Mouse (Mus musculus): ENCODE results near the gene Naxd. TPM values are rescaled to one million over a fixed set of nuclear protein-coding genes. Genes with fewer than 3 reads are reported as not detected.

Naxd gene
- total and polyA plus RNA-seq, 3 experiments: 54.8 to 72.3 TPM; not detected in 1

- no peak for TF ChIP-seq MAFK (IDR thresholded peaks at IDR 0.05; ENCODE audit: borderline replicate concordance, low read depth, low read length)
- no peak for TF ChIP-seq POLR2AphosphoS5 (IDR thresholded peaks at IDR 0.05; ENCODE audit: borderline replicate concordance, low read depth, low read length)
Measured at GRCm38 (mm10) chr8:11457278-11457677, 40.0 kb upstream of the Naxd start (continued).

- no peak for DNase-seq (ENCODE audit: low read depth, low spot score)
- Histone ChIP-seq H3K27ac (ENCODE audit: control insufficient read depth, low read depth, low read length) (no peak overlapping the region), H3K4me3 (ENCODE audit: control insufficient read depth in 1 of 2, insufficient read depth in 1 of 2, low read depth in 2 of 2, low read length in 2 of 2) (no peak overlapping the region), H3K27me3 (ENCODE audit: control insufficient read depth in 1 of 2, insufficient read depth in 2 of 2, low read length in 2 of 2) (no peaks in the 10 kb centered on the region), H3K36me3 (ENCODE audit: control insufficient read depth in 1 of 2, insufficient read depth in 2 of 2, low read length in 2 of 2) (peaks cover 0 to 5% of the 10 kb centered on the region in 2 experiments; a peak in 2 of 4 replicates), H3K9ac (ENCODE audit: control insufficient read depth, low read depth, low read length, poor library complexity, severe bottlenecking) (no peak overlapping the region), H3K79me2 (ENCODE audit: control insufficient read depth, insufficient read depth, low read length, poor library complexity) (no peaks in the 10 kb centered on the region), H3K9me3 (replicated peaks; ENCODE audit: insufficient read depth, low read length) (no peaks in the 10 kb centered on the region), H3K4me1 (ENCODE audit: control insufficient read depth in 1 of 2, insufficient read depth in 2 of 2, low read length in 2 of 2) (no peaks in the 10 kb centered on the region)
- no peak for TF ChIP-seq ETS1 (IDR thresholded peaks at IDR 0.05; ENCODE audit: low read depth, low read length)
- TF ChIP-seq CTCF (IDR thresholded peaks at IDR 0.05 in 2 of 3, conservative IDR thresholded peaks at IDR 0.05 in 1 of 3; ENCODE audit: control insufficient read depth in 1 of 3, insufficient read depth in 1 of 3, low read depth in 2 of 3, low read length in 3 of 3, poor library complexity in 1 of 3, severe bottlenecking in 1 of 3): no peak
- TF ChIP-seq SMC3 (IDR thresholded peaks at IDR 0.05; ENCODE audit: low read depth, low read length): no peak
Measured at GRCm38 (mm10) chr8:11457981-11458836, 39.1 kb upstream of the Naxd start.

GRCm38 (mm10) chr8:11459016-11459415 is 38.3 kb upstream of the Naxd start:
- TF ChIP-seq ZNF384 (IDR thresholded peaks at IDR 0.05; ENCODE audit: low read depth, low read length) (no peak), GABPA (IDR thresholded peaks at IDR 0.05; ENCODE audit: low read depth, low read length) (no peak), NRF1 (IDR thresholded peaks at IDR 0.05; ENCODE audit: insufficient read depth, low read depth, low read length, poor library complexity, severe bottlenecking) (no peak), NELFE (IDR thresholded peaks at IDR 0.05; ENCODE audit: low read depth, low read length) (no peak)
- no peak for DNase-seq (ENCODE audit: low read depth, low spot score)
- Histone ChIP-seq H3K79me2 (ENCODE audit: control insufficient read depth, insufficient read depth, low read length, poor library complexity) (no peaks in the 10 kb centered on the region), H3K36me3 (ENCODE audit: control insufficient read depth in 1 of 2, insufficient read depth in 2 of 2, low read length in 2 of 2) (peaks cover 0 to 5% of the 10 kb centered on the region in 2 experiments; a peak in 2 of 4 replicates), H3K9ac (ENCODE audit: control insufficient read depth, low read depth, low read length, poor library complexity, severe bottlenecking) (no peak overlapping the region), H3K4me3 (ENCODE audit: control insufficient read depth in 1 of 2, insufficient read depth in 1 of 2, low read depth in 2 of 2, low read length in 2 of 2) (no peak overlapping the region), H3K27me3 (ENCODE audit: control insufficient read depth in 1 of 2, insufficient read depth in 2 of 2, low read length in 2 of 2) (no peaks in the 10 kb centered on the region), H3K9me3 (replicated peaks; ENCODE audit: insufficient read depth, low read length) (no peaks in the 10 kb centered on the region), H3K4me1 (ENCODE audit: control insufficient read depth in 1 of 2, insufficient read depth in 2 of 2, low read length in 2 of 2) (no peaks in the 10 kb centered on the region), H3K27ac (ENCODE audit: control insufficient read depth, low read depth, low read length) (no peak overlapping the region)

- H3K27me3 ChIP-seq (ENCODE audit: control insufficient read depth in 1 of 2, insufficient read depth in 2 of 2, low read length in 2 of 2): no peaks in the 10 kb centered on the region
- H3K79me2 ChIP-seq (ENCODE audit: control insufficient read depth, insufficient read depth, low read length, poor library complexity): no peaks in the 10 kb centered on the region
- H3K36me3 ChIP-seq (ENCODE audit: control insufficient read depth in 1 of 2, insufficient read depth in 2 of 2, low read length in 2 of 2): peaks cover 0 to 5% of the 10 kb centered on the region in 2 experiments; a peak in 2 of 4 replicates
- no peaks in the 10 kb centered on the region for H3K4me1 ChIP-seq (ENCODE audit: control insufficient read depth in 1 of 2, insufficient read depth in 2 of 2, low read length in 2 of 2)
- H3K9ac ChIP-seq (ENCODE audit: control insufficient read depth, low read depth, low read length, poor library complexity, severe bottlenecking): no peak overlapping the region
- no peak overlapping the region for H3K4me3 ChIP-seq (ENCODE audit: control insufficient read depth in 1 of 2, insufficient read depth in 1 of 2, low read depth in 2 of 2, low read length in 2 of 2)
- no peak overlapping the region for H3K27ac ChIP-seq (ENCODE audit: control insufficient read depth, low read depth, low read length)
- H3K9me3 ChIP-seq (replicated peaks; ENCODE audit: insufficient read depth, low read length): no peaks in the 10 kb centered on the region
- peak; percentile 74 for DNase-seq (ENCODE audit: low read depth, low spot score)
- no peak for TF ChIP-seq GATA1 (IDR thresholded peaks at IDR 0.05; ENCODE audit: low read depth, low read length)
- no peak for TF ChIP-seq KAT2A (conservative IDR thresholded peaks at IDR 0.05; ENCODE audit: low read depth, low read length)
- no peak for TF ChIP-seq MEF2A (IDR thresholded peaks at IDR 0.05; ENCODE audit: extremely low read depth, insufficient replicate concordance, low read depth, low read length, poor library complexity, severe bottlenecking)
- TF ChIP-seq NELFE (IDR thresholded peaks at IDR 0.05; ENCODE audit: low read depth, low read length): no peak
- TF ChIP-seq TAL1 (IDR thresholded peaks at IDR 0.05; ENCODE audit: low read length): no peak
- no peak for TF ChIP-seq TCF12 (IDR thresholded peaks at IDR 0.05; ENCODE audit: low read depth, low read length)
- no peak for TF ChIP-seq E2F4 (IDR thresholded peaks at IDR 0.05; ENCODE audit: borderline replicate concordance, low read depth, low read length)
- no peak for TF ChIP-seq SIN3A (IDR thresholded peaks at IDR 0.05; ENCODE audit: low read length)
- no peak for TF ChIP-seq POLR2AphosphoS2 (IDR thresholded peaks at IDR 0.05; ENCODE audit: low read length)
- TF ChIP-seq EP300 (IDR thresholded peaks at IDR 0.05; ENCODE audit: low read depth in 1 of 2, low read length in 2 of 2): no peak
- TF ChIP-seq ZNF384 (IDR thresholded peaks at IDR 0.05; ENCODE audit: low read depth, low read length): no peak
- TF ChIP-seq MAX (IDR thresholded peaks at IDR 0.05; ENCODE audit: low read length): no peak
- TF ChIP-seq POLR2AphosphoS5 (IDR thresholded peaks at IDR 0.05; ENCODE audit: borderline replicate concordance, low read depth, low read length): no peak
Measured at GRCm38 (mm10) chr8:11460934-11461333, 36.4 kb upstream of the Naxd start.

Measured in MEL (cell line).